Mouse (Mus musculus) liver, postnatal 0 days (tissue): ENCODE results near the gene Grcc10.

Source experiments
- CTCF ChIP-seq: sonication (generic); IDR thresholded peaks from 2 replicates; pipeline ENCODE4 v1.5.1; 2016; ENCODE audit warnings: antibody characterized with exemption, low read depth
- EP300 ChIP-seq: IDR thresholded peaks from 2 replicates; pipeline ENCODE4 v1.6.1; 2016; ENCODE audit warnings: antibody characterized with exemption, low read depth, mild to moderate bottlenecking

DNA sequence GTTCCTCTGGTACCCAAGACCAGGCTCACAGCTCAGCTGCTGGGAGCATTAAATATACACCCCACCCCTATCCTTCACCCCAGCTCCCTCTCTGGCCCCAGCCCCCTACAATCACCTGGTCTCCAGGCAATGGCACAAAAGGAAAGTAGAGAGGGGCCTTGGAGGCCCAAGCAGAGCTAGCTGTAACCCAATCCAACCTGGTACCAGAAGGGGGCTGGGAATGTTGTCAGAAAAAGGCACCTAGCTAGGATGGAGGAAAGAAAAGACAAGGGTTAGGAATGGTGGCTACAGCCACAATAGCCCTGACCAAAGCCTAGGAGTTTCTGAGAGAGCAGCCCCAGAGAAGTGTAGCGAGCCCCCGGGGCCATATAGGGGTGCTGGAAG lies 17.7 kb upstream of the Grcc10 start:
- TF ChIP-seq CTCF, result no peak
- no peak for TF ChIP-seq EP300
